Mouse (Mus musculus) embryo, embryonic 10 days (tissue): ENCODE data around the gene Ccdc92b.
"Not testable (repeated sequence)": the region's sequence is repeated elsewhere in the genome, so short reads cannot be mapped to it uniquely, and the experiment has no call there.

Experiments used
- DNase-seq: peaks from one replicate; pipeline ENCODE4 v3.0.0-alpha.2; 2015; ENCODE audit warnings: low spot score

The Ccdc92b gene

GRCm38 (mm10) chr11:74619201-74619955 lies at the start of gene Ccdc92b:
Gene Ccdc92b, plus strand, starts transcription at chr11:74619605.
- peak; percentile 97 for DNase-seq

GRCm38 (mm10) chr11:74569735-74570134 lies 49.7 kb upstream of the Ccdc92b start:
- DNase-seq = no peak

GRCm38 (mm10) chr11:74572459-74573061 lies 46.8 kb upstream of the Ccdc92b start:
- DNase-seq = no peak

- DNase-seq = no peak
Observed at GRCm38 (mm10) chr11:74574768-74575434, 44.5 kb upstream of the Ccdc92b start.

- no peak for DNase-seq
Observed at GRCm38 (mm10) chr11:74575940-74576339, 43.5 kb upstream of the Ccdc92b start.

GRCm38 (mm10) chr11:74577068-74577467 lies 42.3 kb upstream of the Ccdc92b start:
- DNase-seq = no peak

DNA sequence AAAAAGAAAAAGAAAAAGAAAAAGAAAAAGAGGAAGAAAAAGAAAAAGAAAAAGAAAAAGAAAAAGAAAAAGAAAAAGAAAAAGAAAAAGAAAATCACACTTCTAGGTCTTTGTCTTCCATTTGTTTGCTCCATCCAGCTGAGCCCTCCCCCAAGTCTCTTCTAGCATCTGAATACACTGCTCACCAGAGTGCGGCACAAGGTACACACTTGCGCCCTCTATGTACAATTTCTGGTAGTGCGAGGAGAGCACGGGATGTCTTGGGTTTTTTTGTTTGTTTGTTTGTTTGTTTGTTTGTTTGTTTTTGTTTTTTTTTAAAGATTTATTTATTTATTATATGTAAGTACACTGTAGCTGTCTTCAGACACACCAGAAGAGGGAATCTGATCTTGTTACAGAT lies 38.1 kb upstream of the Ccdc92b start:
- DNase-seq = not testable (repeated sequence)

- no peak for DNase-seq
Observed at GRCm38 (mm10) chr11:74582464-74582863, 36.9 kb upstream of the Ccdc92b start.

GRCm38 (mm10) chr11:74583824-74584349 lies 35.5 kb upstream of the Ccdc92b start:
- no peak for DNase-seq

- peak; percentile 42 for DNase-seq
Observed at GRCm38 (mm10) chr11:74584946-74585723, 34.3 kb upstream of the Ccdc92b start.

DNA sequence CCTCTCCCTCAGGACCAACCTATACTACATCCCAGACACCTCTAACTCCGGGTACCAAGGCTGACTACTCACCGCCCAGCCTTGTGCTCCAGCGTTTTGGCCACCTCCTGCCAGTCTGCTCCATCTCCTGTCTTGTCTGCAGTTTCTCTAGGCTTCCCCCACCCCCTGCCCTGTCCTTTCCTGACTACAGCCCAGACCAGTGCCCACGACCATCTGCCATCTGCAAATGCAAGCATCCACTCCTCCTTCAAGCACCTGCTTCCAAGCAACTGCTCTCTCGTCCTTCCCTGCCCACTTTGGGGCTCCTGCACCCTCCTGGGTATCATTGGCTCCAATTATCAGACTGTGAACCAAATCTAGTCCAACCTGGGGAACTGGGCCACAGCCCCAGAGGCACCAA lies 33.0 kb upstream of the Ccdc92b start:
- no peak for DNase-seq

DNA sequence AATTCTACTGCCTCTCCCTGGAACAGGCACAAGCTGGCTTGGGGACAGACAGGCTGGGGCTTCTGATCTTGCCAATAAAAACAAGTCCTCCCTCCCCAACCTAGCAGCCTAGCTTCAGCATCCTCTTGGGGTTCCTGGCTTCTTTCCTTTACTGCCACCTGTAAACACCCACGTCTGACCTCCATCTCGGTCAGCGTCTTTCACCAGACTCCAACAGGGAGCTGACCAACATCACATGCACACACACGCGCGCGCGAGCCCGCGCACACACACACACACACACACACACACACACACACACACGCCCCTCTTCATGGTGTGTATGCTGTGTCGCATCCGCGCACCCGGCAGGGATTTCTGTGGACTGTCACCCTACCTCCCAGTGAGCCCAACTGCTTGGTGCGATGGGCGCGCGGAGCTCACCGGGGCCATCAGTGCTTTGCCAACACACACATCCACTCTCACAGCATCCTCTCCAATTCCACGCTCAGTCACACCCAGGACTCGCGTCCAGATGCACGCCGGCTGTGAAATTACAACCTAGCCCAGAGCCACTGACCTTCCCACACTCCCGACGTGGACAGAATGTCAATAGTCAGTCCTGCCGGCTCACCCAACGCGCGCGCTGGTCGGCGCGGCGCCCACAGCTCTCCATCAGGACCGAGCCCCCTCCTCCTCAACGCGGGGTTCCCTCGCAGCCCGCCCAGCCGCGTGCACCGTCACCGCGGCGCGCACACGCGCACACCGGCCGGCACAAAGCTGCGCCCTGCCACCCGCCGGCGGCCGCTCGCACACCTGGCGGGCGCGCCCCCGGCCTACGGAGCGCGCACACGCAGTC lies 29.8 kb upstream of the Ccdc92b start:
- no peak for DNase-seq

- no peak for DNase-seq
Observed at GRCm38 (mm10) chr11:74590239-74590596, 29.2 kb upstream of the Ccdc92b start.

DNA sequence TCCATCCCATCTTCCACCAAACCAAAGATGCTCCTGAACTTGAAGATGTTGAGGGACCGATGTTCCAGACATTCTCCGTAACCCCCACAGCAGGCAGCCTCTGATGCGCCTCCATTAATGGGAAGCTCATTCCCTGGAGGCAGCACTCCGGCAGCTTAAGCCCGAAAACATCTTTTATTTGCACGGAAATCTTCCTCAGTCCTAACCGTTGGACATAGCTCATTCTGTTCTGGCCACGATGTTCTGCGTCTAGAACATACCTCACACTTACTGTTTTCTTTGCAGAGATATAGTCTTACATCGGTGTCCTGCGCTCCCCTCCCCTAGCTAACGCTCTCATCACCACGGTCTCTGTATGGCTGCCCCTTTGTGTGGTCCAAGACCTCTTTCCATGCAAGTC lies 28.7 kb upstream of the Ccdc92b start:
- no peak for DNase-seq

GRCm38 (mm10) chr11:74592246-74592645 lies 27.2 kb upstream of the Ccdc92b start:
- no peak for DNase-seq

GRCm38 (mm10) chr11:74597283-74597989 lies 22.0 kb upstream of the Ccdc92b start:
- DNase-seq = no peak

- DNase-seq = no peak
Observed at GRCm38 (mm10) chr11:74597990-74598337, 21.4 kb upstream of the Ccdc92b start.

DNA sequence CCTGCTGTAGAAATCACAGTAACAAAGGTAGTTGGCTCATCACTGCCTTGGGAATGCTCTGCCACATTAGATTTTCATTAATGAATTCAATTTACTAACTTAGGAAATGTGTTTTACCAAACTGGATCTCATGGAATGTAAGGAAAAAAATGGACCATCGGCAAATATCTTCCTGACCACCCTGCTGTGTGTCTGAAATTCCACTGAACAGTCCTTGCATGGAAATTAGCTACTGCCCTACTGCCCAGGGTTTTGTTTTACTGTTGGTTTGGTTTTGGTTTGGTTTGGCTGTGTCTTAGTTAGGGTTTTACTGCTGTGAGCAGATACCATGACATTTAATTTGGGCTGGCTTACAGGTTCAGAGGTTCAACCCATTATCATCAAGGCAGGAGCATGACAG lies 17.1 kb upstream of the Ccdc92b start:
- no peak for DNase-seq

DNA sequence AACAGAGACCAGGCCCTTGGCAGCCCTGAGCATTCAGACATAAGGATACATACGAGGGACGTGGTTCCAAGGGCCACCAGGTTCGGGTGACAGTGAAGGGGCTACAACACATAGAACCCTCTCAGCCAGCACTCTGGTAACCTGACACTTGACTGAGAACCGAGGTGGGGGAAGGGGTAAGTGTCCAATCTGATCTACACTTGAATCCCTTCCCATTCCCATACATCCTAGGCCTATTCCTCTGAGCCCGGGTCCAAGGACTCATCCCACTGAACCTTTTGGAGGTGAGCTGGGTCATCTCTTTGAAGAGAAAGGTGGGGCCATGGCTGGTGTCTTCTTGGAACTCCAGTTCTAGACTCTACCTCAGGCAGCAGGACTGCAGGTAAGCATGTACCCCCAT lies 9.3 kb upstream of the Ccdc92b start:
- DNase-seq = no peak

DNA sequence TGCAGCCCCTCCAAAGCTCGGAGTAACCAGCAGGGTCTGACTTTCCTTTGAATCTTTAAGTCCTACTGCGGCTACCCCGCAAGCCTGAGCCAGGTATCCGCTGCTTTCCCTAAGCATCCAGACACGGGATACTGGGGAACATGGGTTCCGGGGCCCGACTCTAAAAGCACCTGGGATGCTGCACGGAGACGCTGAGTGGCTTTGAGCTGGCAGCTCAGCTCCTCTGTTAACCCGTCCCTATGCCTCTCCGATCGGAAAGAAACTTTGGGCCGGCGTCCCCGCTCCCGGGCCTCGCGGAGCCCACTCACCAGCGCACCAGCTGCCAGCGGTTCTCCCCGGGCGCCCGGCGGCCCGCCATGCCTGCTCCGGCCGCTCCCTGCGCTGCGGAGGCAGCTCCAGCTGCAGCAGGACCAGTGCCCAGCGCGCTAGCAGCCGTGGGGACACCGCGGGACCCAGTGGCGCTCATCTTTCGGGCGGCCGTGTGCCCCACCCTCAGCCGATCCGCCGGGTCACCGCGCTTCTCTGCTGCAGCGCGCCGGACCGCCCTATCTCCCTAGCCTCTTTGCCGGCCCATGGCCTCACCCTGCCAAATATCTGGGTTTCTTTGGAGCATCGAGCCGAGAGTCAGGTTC lies 8.7 kb upstream of the Ccdc92b start, which contains the start of gene Rap1gap2:
Gene Rap1gap2, minus strand, starts transcription at position 371 of the 632 bp plus-strand sequence.
- DNase-seq = peak; percentile 38
